10 mouse cellular contexts compared by ENCODE assay signal in the genomic region with DNA sequence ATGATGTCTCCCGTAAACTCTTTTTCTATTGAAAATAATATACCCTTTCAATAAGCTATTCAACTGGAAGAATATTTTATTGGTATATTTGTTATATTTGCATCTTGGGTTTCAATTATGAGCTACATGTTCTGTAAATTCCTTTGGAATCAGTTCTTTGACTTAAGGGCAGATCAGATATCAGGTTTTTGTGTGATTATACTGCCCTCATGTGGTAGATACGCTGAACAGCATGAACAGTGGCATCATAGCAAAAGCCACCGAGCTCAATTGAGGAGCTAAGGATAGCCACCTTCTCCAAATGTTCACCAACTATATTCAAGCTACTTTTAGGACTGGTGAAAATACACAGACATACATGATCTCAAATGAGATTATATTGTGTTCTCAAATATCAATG. TPM values are rescaled to one million over a fixed set of nuclear protein-coding genes. Genes with fewer than 3 reads are reported as not detected.
DNase-seq lines count a peak whose midpoint lies in the region; ATAC-seq lines count a peak whose summit lies in the region.
"Had no signal": no experiment of that assay in that cellular context is flagged by ENCODE, and none has a peak within 500 bp of the region (broad histone marks: within the 10 kb centered on the region; RNA-seq: fewer than 3 reads in every experiment).

No protein-coding gene starts in this region.

- H3K9ac ChIP-seq in lung, embryonic 15.5 days = no peak overlapping the region
- H3K9ac ChIP-seq: stomach, embryonic 15.5 days had no signal

- peak; percentile 25 to 36 for DNase-seq in cerebellum, postnatal 14 days
- DNase-seq in cerebellum, adult 11-12 months = no peak
- DNase-seq in lung, postnatal 25 days (ENCODE audit: low spot score) = no peak
- peak; percentile 52 for DNase-seq in embryo, embryonic 11 days
- DNase-seq in layer of hippocampus, postnatal 10 days (ENCODE audit: low spot score in 2 of 2) = peak; percentile 10 to 21
- peak; percentile 27 for DNase-seq in telencephalon, adult 2 months (ENCODE audit: low read depth, low spot score)
- no peak for DNase-seq in spleen, adult 18-20 months

- H3K36me3 ChIP-seq in lung, embryonic 15.5 days = no peaks in the 10 kb centered on the region
- H3K36me3 ChIP-seq: stomach, embryonic 15.5 days had no signal

- ATAC-seq in lung, embryonic 15.5 days (ENCODE audit: borderline replicate concordance, extremely low read depth, low FRiP score, low TSS enrichment) = peak; percentile 49; the same call in 1 of the 2 replicates

- WGBS in lung, embryonic 15.5 days = 40% methylated on average over 3 of the region's 3 CpGs

- no peak overlapping the region for H3K4me2 ChIP-seq in lung, embryonic 15.5 days
- H3K4me2 ChIP-seq: stomach, embryonic 15.5 days had no signal

- H3K4me3 ChIP-seq in lung, embryonic 15.5 days = no peak overlapping the region
- H3K4me3 ChIP-seq: stomach, embryonic 15.5 days had no signal

- H3K27me3 ChIP-seq in lung, embryonic 15.5 days = no peaks in the 10 kb centered on the region
- H3K27me3 ChIP-seq: stomach, embryonic 15.5 days had no signal

- no peak overlapping the region for H3K27ac ChIP-seq in lung, embryonic 15.5 days
- H3K27ac ChIP-seq: stomach, embryonic 15.5 days had no signal

- no peaks in the 10 kb centered on the region for H3K9me3 ChIP-seq in lung, embryonic 15.5 days
- H3K9me3 ChIP-seq: stomach, embryonic 15.5 days had no signal

- H3K4me1 ChIP-seq in lung, embryonic 15.5 days = no peaks in the 10 kb centered on the region
- H3K4me1 ChIP-seq: stomach, embryonic 15.5 days had no signal

RNA-seq across cellular contexts. Expression of a gene that starts 52.7 kb away (rescaled TPM):
- not detected in 2 replicates for polyA plus RNA-seq in lung, embryonic 15.5 days (2015; fragmentation: Nextera tagmentation; extraction: Ambion mirVana)
- total RNA-seq in layer of hippocampus, postnatal 10 days (2021) = not detected
- total RNA-seq: layer of hippocampus, adult 8-10 months had no signal
- polyA plus RNA-seq: stomach, embryonic 15.5 days had no signal

Comparison
In these comparisons a context has a peak if more than half of its experiments do, and no peak if none do; other contexts are left out.
1. DNase-seq: peak in cerebellum, postnatal 14 days (2 of 2), embryo, embryonic 11 days (single experiment), layer of hippocampus, postnatal 10 days (2 of 2) and telencephalon, adult 2 months (single experiment); none in cerebellum, adult 11-12 months (single experiment), lung, postnatal 25 days (single experiment) and spleen, adult 18-20 months (0 of 2).